In genomic region chr2:79267181-79267580, GRCm38 (mm10) we compare ENCODE assay signal across 22 mouse cellular contexts.
"Had no signal": no experiment of that assay in that cellular context is flagged by ENCODE, and none has a peak within 500 bp of the region (broad histone marks: within the 10 kb centered on the region; RNA-seq: fewer than 3 reads in every experiment).

No protein-coding gene starts in this region.

- DNase-seq: kidney, adult 18-20 months; kidney, adult 9 months; kidney, postnatal 25 days; layer of hippocampus, adult 9-11 months; lung, embryonic 14.5 days; right cerebral cortex, adult 18-20 months; right cerebral cortex, postnatal 14 days; right cerebral cortex, postnatal 4 days; thymus, adult 2 months; thymus, postnatal 14 days; thymus, postnatal 4 days had no signal

- H3K9ac ChIP-seq: limb, embryonic 13.5 days; lung, embryonic 14.5 days; midbrain, embryonic 13.5 days; neural tube, embryonic 12.5 days; neural tube, embryonic 15.5 days had no signal

- H3K4me3 ChIP-seq: layer of hippocampus, adult 2 months; limb, embryonic 10.5 days; limb, embryonic 13.5 days; midbrain, embryonic 13.5 days; neural tube, embryonic 12.5 days; neural tube, embryonic 15.5 days had no signal

- H3K4me2 ChIP-seq: limb, embryonic 13.5 days; lung, embryonic 14.5 days; midbrain, embryonic 13.5 days; neural tube, embryonic 12.5 days; neural tube, embryonic 15.5 days had no signal

- H3K27me3 ChIP-seq: limb, embryonic 13.5 days; midbrain, embryonic 13.5 days; neural tube, embryonic 12.5 days; neural tube, embryonic 15.5 days had no signal

- H3K27ac ChIP-seq: kidney, postnatal 0 days; layer of hippocampus, adult 2 months; limb, embryonic 10.5 days; limb, embryonic 13.5 days; macrophage; midbrain, embryonic 13.5 days; neural tube, embryonic 12.5 days; neural tube, embryonic 15.5 days; stomach, postnatal 0 days had no signal

- H3K4me1 ChIP-seq: limb, embryonic 10.5 days; limb, embryonic 13.5 days; midbrain, embryonic 13.5 days; neural tube, embryonic 12.5 days; neural tube, embryonic 15.5 days had no signal

- H3K9me3 ChIP-seq: limb, embryonic 10.5 days; limb, embryonic 13.5 days; midbrain, embryonic 13.5 days; neural tube, embryonic 12.5 days; neural tube, embryonic 15.5 days had no signal

- H3K36me3 ChIP-seq: limb, embryonic 10.5 days; limb, embryonic 13.5 days; midbrain, embryonic 13.5 days; neural tube, embryonic 12.5 days; neural tube, embryonic 15.5 days had no signal

- ATAC-seq: intestine, embryonic 16.5 days; lung, postnatal 0 days; midbrain, embryonic 13.5 days had no signal
